Mouse (Mus musculus) neural tube, embryonic 12.5 days (tissue): ENCODE results near the gene Tekt5. TPM values are rescaled to one million over a fixed set of nuclear protein-coding genes. Genes with fewer than 3 reads are reported as not detected.

Source experiments
- ATAC-seq: fragments of 200-750 bp; cut with Nextera tagmentation; 2 replicates; pipeline ENCODE4 v1.8.0; 2017; ENCODE audit warnings: low read depth, mild to moderate bottlenecking, moderate TSS enrichment, moderate library complexity; ENCODE audit not compliant: low FRiP score
- H3K27ac ChIP-seq: fragments of 300-500 bp; sonication (generic); 2 replicates; pipeline ENCODE4 v1.5.1; 2016
- H3K27me3 ChIP-seq: fragments of 300-500 bp; sonication (generic); replicated peaks from 2 replicates; pipeline ENCODE4 v1.6.1; 2016; ENCODE audit warnings: mild to moderate bottlenecking
- H3K36me3 ChIP-seq: fragments of 300-500 bp; sonication (generic); 2 replicates; pipeline ENCODE4 v1.6.1; 2016; ENCODE audit warnings: mild to moderate bottlenecking
- H3K4me1 ChIP-seq: fragments of 300-500 bp; sonication (generic); 2 replicates; pipeline ENCODE4 v1.6.1; 2016
- H3K4me2 ChIP-seq: fragments of 300-500 bp; sonication (generic); replicated peaks from 2 replicates; pipeline ENCODE4 v1.6.1; 2016; ENCODE audit warnings: mild to moderate bottlenecking
- H3K4me3 ChIP-seq: fragments of 300-500 bp; sonication (generic); 2 replicates; pipeline ENCODE4 v1.5.1; 2016
- H3K9ac ChIP-seq: fragments of 300-500 bp; sonication (generic); 2 replicates; pipeline ENCODE4 v1.6.1; 2016; ENCODE audit warnings: mild to moderate bottlenecking
- H3K9me3 ChIP-seq: fragments of 300-500 bp; sonication (generic); 2 replicates; pipeline ENCODE4 v1.6.1; 2016; ENCODE audit warnings: mild to moderate bottlenecking
- WGBS: fragments of 180-500 bp; shearing (Covaris S2); methylation state at CpG from one replicate; pipeline ENCODE4 v1.1.7; 2016; 5-methylcytosine and 5-hydroxymethylcytosine counted together
- polyA plus RNA-seq: library from polyadenylated mRNA; unstranded; fragments of >200 nt; fragmentation: Nextera tagmentation; extraction: Ambion mirVana; gene quantifications from 2 replicates; pipeline ENCODE4 v1.2.1, GENCODE M21; 2016

The Tekt5 gene
- polyA plus RNA-seq, result 0.65 and 0.82 TPM in 2 replicates

DNA sequence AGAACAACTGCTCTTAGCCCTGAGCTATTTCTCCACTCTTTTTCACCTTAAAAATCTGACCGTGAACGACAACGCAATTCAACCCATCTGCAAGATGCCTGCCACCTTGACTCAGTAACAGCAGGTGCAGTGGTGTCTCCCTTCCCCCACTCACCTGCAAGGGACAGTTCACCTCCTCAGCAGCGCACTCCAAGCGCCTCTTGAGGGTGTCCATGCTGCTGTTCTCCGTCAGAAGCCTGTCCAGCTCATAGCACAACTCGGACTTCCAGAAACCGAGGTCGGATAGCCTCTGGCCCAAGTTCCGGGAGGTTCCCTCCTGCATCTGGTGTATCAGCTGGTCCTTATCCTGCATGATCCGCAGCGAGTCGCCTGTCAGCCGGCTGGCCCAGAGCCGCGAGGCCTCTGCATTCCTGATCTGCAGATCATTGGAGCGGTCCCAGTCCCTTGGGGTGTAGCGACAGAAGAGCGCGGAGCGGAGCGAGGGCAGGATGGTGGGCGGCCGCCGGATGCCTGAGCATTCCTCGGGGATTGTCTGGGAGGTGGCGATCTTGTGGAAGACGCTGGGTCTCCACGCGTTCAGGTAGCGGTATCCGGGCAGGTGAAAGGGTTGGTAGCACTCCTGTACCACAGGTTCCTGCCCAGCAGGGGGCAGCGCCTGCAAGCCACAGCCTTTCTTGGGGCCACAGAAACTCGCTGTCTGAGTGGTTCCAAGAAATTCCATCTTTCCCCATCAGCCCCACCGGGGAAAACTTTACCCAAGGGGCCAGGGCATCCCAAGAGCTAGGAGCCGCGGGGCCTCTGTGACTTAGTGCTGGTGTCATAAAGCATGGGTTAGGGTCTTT lies at the start of gene Tekt5:
TSS of gene Tekt5 (minus strand) at position 792 of the 842 bp plus-strand sequence.
- Histone ChIP-seq H3K36me3 (no peaks in the 10 kb centered on the region), H3K4me3 (peak within 1 kb of the TSS; percentile 18), H3K4me2 (peak within 1 kb of the TSS; percentile 56), H3K4me1 (no peaks in the 10 kb centered on the region), H3K27ac (no peak within 1 kb of the TSS), H3K9me3 (no peaks in the 10 kb centered on the region), H3K9ac (peak within 1 kb of the TSS; percentile 36; the same call in 1 of the 2 replicates), H3K27me3 (no peaks in the 10 kb centered on the region)
- ATAC-seq, result 0 out of 2 replicates have a peak, but pooled peaks have one; percentile 25
- WGBS, result 7% methylated on average over 37 of the region's 37 CpGs

DNA sequence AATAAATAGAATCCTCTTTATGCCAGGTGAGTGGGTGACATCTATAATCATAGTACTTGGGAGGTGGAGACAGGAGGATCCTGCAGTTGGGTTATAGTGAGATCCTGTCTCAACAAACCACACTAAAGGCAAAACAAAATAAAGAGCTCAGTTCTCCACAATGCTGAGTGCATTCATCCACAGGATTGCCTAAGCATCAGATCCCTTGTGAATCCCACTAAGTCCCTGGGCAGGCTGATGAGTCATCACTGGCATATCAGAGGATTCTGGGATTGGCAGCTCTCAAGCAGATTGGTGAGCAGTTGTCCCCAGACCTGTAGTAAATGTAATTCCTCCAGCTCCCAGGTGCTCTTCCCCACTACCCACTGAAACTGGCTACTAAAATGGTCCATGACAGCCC lies 48.4 kb upstream of the Tekt5 start:
- peaks cover 25% of the 10 kb centered on the region for H3K4me1 ChIP-seq
- H3K27me3 ChIP-seq, result no peaks in the 10 kb centered on the region
- no peak overlapping the region for H3K27ac ChIP-seq
- no peaks in the 10 kb centered on the region for H3K36me3 ChIP-seq
- no peak for ATAC-seq
- H3K9me3 ChIP-seq, result no peaks in the 10 kb centered on the region
- no peak overlapping the region for H3K4me2 ChIP-seq
- no peak overlapping the region for H3K4me3 ChIP-seq
- H3K9ac ChIP-seq, result no peak overlapping the region

DNA sequence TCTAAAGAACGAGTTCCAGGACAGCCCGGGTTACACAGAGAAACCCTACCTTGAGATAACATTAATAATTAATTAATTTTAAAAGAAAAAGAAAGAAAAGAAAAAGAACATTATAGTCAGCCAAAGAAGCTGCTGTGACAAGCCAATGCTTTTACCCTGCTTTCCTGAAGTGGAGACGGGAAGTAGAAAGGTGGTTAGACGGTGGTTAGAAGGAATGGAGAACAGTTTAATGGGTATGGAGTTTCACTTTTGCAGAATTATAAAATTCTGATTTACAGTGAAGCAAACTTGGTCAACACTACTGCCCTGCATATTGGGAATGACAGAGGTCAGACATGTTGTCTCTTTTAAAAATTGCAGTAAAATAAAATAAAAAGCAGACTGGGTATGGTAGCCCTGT lies 46.5 kb upstream of the Tekt5 start:
- Histone ChIP-seq H3K27ac (no peak overlapping the region), H3K27me3 (no peaks in the 10 kb centered on the region), H3K36me3 (0 out of 2 replicates have a peak, but pooled peaks cover 3% of the 10 kb centered on the region), H3K4me2 (no peak overlapping the region), H3K4me1 (peaks cover 17% of the 10 kb centered on the region), H3K9me3 (no peaks in the 10 kb centered on the region), H3K9ac (no peak overlapping the region), H3K4me3 (no peak overlapping the region)
- 94% methylated on average over 4 of the region's 4 CpGs for WGBS
- no peak for ATAC-seq

DNA sequence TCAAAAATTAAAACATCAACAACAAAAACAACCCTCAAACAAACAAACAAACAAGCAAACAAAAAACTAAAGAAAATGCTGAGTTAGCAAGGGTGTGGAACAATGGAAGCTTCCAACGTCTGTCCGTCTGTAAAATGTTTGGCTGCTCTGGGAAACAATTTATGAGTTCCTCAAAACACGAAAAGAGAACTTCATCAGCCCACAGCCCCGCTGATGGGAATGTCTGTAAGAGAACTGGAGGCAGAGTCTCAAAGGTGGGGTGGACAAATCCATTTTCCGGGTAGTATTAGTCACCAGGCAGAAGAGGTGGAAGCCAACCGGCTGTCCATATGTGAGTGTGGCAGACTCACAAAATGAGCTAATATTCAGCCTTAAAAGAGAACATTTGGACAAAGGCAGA lies 46.0 kb upstream of the Tekt5 start:
- Histone ChIP-seq H3K4me1 (peaks cover 13% of the 10 kb centered on the region), H3K4me3 (no peak overlapping the region), H3K27ac (no peak overlapping the region), H3K9me3 (no peaks in the 10 kb centered on the region), H3K4me2 (no peak overlapping the region), H3K27me3 (no peaks in the 10 kb centered on the region), H3K36me3 (0 out of 2 replicates have a peak, but pooled peaks cover 3% of the 10 kb centered on the region), H3K9ac (no peak overlapping the region)
- WGBS, result 88% methylated on average over 6 of the region's 6 CpGs
- ATAC-seq, result no peak

DNA sequence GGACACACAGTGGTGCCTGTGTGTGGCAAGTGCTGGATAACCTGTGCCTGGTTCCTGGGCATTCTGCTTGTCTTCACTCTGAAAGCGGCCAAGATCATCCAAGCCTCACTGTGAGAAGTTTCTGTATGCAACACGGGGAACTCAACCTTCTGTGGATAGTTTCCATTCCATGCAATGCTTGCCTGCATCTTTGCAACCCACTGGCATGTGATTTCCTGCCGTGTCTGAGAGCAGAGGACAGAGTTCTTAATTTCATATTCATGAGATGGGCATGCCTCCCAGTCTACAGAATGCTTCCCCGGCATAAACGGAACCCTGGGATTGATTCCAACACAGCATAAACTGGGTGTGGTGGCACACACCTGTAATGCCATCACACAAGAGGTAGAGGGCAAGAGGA lies 42.8 kb upstream of the Tekt5 start:
- Histone ChIP-seq H3K4me1 (no peaks in the 10 kb centered on the region), H3K36me3 (0 out of 2 replicates have a peak, but pooled peaks cover 3% of the 10 kb centered on the region), H3K9me3 (no peaks in the 10 kb centered on the region), H3K9ac (no peak overlapping the region), H3K27me3 (no peaks in the 10 kb centered on the region), H3K4me2 (no peak overlapping the region), H3K27ac (no peak overlapping the region), H3K4me3 (no peak overlapping the region)
- no peak for ATAC-seq
- WGBS, result 88% methylated on average over 5 of the region's 5 CpGs

DNA sequence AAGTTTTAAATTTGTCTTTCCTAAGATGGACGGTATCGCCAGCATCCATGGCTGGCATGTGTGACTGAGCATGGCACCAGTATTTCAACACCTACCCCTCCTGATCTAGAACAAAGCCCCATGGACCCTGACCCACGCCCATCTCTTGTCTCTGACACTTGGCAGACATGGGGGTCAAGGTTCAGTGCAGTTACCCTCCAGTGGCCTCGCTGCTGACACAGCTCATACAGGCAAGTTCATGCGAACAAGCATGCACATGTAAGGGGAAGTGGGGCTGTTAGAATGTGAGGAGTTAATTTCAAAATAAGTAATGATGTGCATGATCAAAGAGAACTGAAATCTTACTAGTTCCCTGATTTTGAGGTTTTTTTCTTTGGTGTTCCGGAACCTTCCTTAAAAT lies 40.9 kb upstream of the Tekt5 start:
- no peak overlapping the region for H3K4me3 ChIP-seq
- H3K9me3 ChIP-seq, result no peaks in the 10 kb centered on the region
- H3K36me3 ChIP-seq, result peaks cover 3% of the 10 kb centered on the region; the same call in 1 of the 2 replicates
- WGBS, result 88% methylated on average over 6 of the region's 6 CpGs
- no peak overlapping the region for H3K9ac ChIP-seq
- H3K4me2 ChIP-seq, result no peak overlapping the region
- ATAC-seq, result no peak
- H3K27me3 ChIP-seq, result no peaks in the 10 kb centered on the region
- H3K4me1 ChIP-seq, result no peaks in the 10 kb centered on the region
- no peak overlapping the region for H3K27ac ChIP-seq

DNA sequence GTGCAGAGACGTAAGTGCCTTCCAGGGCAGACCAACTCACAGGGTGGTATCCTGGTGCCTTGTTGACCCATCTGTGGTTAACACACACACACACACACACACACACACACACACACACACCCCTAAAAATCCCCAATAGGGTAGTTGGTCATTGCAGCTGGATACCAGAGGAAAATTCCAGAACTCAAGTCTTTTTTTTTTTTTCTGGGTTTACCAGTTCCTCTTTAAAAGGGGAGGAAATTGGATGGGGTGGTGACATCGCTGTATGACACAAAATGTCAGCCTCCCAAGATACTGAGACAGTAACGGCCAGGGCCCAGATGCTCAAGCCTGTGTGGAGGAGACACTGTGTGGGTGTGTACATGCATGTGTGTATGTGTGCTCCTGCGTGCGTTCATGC lies 38.1 kb upstream of the Tekt5 start:
- 85% methylated on average over 5 of the region's 5 CpGs for WGBS
- no peak for ATAC-seq

DNA sequence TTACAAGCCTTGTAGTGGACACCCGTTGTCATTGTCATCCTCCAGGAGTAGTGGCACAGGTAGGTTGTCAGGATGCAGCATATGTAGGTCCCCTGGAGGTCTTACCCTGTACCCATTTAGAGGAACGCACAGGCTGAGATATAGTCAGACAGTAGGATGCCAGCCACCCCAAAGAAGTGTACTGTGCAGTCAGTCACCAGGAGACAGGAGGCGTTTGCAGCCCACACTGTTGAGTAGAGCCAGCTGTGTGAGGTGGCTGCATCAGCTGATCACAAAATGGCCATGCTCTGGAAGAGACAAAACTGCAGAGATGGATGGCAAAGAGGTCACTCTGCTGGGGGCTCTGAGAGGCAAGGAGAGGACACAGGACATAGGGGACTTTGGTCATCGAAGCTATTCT lies 37.1 kb upstream of the Tekt5 start:
- H3K9ac ChIP-seq, result no peak overlapping the region

More for the DNA sequence above, 38.1 kb upstream of the Tekt5 start:
- H3K9me3 ChIP-seq, result no peaks in the 10 kb centered on the region
- H3K4me1 ChIP-seq, result no peaks in the 10 kb centered on the region
- no peak overlapping the region for H3K9ac ChIP-seq
- no peak overlapping the region for H3K27ac ChIP-seq
- no peak overlapping the region for H3K4me2 ChIP-seq
- H3K4me3 ChIP-seq, result no peak overlapping the region
- no peaks in the 10 kb centered on the region for H3K27me3 ChIP-seq
- H3K36me3 ChIP-seq, result peaks cover under 1% of the 10 kb centered on the region; the same call in 1 of the 2 replicates

DNA sequence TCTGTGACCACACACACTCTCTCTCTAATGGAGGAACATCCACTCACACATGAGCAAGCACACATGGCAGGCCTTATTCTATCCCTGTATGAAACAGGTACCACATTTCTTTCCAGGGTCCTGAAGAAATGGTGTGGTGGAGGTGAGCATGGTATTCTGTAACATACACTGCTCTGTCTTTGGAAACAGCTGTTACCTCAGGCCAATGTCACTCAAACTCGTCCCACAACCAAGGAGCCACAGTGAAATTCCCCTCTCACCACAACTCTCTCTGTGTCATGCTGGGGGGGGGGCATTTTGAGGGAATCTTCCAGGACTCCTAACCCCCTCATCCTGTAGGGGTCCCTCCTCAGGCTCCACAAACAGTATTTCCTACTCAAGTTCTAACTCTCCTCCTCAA lies 36.6 kb upstream of the Tekt5 start:
- H3K4me2 ChIP-seq, result no peak overlapping the region
- H3K9me3 ChIP-seq, result no peaks in the 10 kb centered on the region
- H3K4me1 ChIP-seq, result no peaks in the 10 kb centered on the region
- 75% methylated on average over 1 of the region's 1 CpGs for WGBS
- no peak overlapping the region for H3K27ac ChIP-seq
- no peak overlapping the region for H3K4me3 ChIP-seq
- no peak overlapping the region for H3K9ac ChIP-seq
- H3K36me3 ChIP-seq, result peaks cover 11% of the 10 kb centered on the region
- no peak for ATAC-seq
- no peaks in the 10 kb centered on the region for H3K27me3 ChIP-seq

More for the DNA sequence above, 37.1 kb upstream of the Tekt5 start:
- H3K27me3 ChIP-seq, result no peaks in the 10 kb centered on the region
- no peak overlapping the region for H3K27ac ChIP-seq
- H3K4me1 ChIP-seq, result no peaks in the 10 kb centered on the region
- peaks cover 6% of the 10 kb centered on the region; the same call in 1 of the 2 replicates for H3K36me3 ChIP-seq
- no peak overlapping the region for H3K4me3 ChIP-seq
- no peak for ATAC-seq
- no peak overlapping the region for H3K4me2 ChIP-seq
- no peaks in the 10 kb centered on the region for H3K9me3 ChIP-seq
- 85% methylated on average over 4 of the region's 4 CpGs for whole genome bisulfite sequencing

DNA sequence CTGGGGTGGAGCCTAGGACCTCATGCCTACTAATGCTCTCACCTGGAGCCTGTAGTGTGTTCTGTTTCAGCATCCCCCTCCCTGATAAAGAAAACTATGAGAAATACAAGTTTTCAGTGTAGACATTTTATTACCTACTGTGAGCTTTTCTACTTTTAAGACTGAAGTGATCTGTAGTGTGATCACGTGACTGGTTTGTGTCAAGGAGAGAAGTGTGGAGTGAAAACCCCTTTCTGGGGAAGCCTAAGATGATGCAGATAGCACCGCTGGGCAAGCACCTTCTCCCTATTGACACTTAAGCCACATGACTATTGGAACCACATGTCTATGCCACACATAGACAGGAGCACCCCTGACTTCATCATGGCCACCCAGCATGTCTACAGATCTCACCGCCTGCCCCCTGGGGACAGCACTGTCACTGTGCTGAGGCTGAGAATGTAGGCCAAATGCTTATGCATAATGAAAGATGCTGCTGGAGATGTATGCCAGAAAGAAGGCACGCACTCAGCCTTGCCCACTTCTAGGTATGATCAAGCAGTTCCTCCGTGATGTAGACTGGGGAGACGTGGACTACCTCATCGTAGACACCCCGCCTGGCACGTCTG lies 25.3 kb upstream of the Tekt5 start:
- Histone ChIP-seq H3K4me2 (no peak overlapping the region), H3K36me3 (peaks cover 91% of the 10 kb centered on the region), H3K9ac (no peak overlapping the region), H3K4me3 (no peak overlapping the region), H3K27ac (no peak overlapping the region), H3K27me3 (no peaks in the 10 kb centered on the region), H3K4me1 (no peaks in the 10 kb centered on the region), H3K9me3 (no peaks in the 10 kb centered on the region)
- 93% methylated on average over 9 of the region's 9 CpGs for WGBS
- ATAC-seq, result no peak

DNA sequence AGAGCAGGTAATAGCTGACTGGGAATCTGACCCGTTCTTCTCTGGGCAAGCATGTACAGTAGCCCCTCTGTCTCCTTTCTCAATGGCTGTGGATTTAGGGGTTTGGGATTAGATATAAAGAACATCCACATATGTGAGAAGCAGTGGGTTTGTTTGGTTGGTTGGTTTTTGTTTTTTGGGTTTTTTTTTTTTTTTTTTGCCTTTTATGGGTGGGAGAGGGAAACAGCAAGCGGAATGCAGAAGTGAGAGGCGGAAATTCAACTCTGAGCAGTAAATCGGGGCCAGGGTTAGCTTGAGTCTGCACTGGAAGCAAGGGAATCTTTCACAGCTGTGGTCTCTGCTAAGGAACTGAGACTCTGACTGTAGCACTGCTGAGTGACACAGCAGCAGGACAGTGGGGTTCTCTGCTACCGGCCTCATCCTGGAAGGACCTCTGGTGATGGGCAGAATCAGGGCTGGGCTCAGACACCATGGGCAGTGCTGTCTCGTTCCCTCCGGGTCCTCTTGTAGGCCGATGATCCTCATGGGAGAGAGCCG lies 22.5 kb upstream of the Tekt5 start:
- 94% methylated on average over 9 of the region's 9 CpGs for WGBS
- Histone ChIP-seq H3K4me3 (no peak overlapping the region), H3K36me3 (peaks cover 87% of the 10 kb centered on the region), H3K27me3 (no peaks in the 10 kb centered on the region), H3K9ac (no peak overlapping the region), H3K4me2 (no peak overlapping the region), H3K4me1 (peaks cover under 1% of the 10 kb centered on the region; the same call in 1 of the 2 replicates), H3K27ac (no peak overlapping the region), H3K9me3 (no peaks in the 10 kb centered on the region)
- ATAC-seq, result no peak

DNA sequence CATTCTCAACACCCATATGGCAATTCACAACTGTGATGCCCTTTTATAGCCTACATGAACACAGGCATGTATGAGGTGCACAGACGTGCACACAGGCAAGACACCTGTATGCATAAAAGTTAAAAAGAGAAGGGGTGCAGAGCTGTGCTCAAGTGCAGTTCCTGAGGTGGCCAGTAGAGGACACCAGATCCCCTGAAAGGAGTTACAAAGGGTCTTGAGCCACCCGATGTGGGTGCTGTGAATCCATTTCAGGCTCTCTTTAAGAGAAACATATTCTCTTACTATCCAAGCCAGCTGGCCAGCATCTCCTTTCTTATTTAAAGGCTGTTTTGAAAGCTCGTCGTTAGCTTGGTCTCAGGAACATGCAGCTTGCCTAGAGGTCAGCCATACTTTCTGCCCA lies 21.6 kb upstream of the Tekt5 start:
- H3K4me1 ChIP-seq, result peaks cover 7% of the 10 kb centered on the region; the same call in 1 of the 2 replicates
- H3K27ac ChIP-seq, result no peak overlapping the region
- WGBS, result 96% methylated on average over 4 of the region's 4 CpGs
- peaks cover 77% of the 10 kb centered on the region for H3K36me3 ChIP-seq
- ATAC-seq, result no peak
- no peak overlapping the region for H3K4me2 ChIP-seq
- H3K9ac ChIP-seq, result no peak overlapping the region
- no peaks in the 10 kb centered on the region for H3K27me3 ChIP-seq
- no peaks in the 10 kb centered on the region for H3K9me3 ChIP-seq
- no peak overlapping the region for H3K4me3 ChIP-seq
